Mouse (Mus musculus) heart, embryonic 11.5 days (tissue): Measurements from ENCODE around the gene Scn3a. TPM values are rescaled to one million over a fixed set of nuclear protein-coding genes. Genes with fewer than 3 reads are reported as not detected.

Source experiments
- ATAC-seq: fragments of 200-750 bp; cut with Nextera tagmentation; replicated peaks from 2 replicates; pipeline ENCODE4 v1.8.0; 2017; ENCODE audit warnings: moderate library complexity; ENCODE audit not compliant: insufficient number of reproducible peaks, low FRiP score, low TSS enrichment
- H3K27ac ChIP-seq: fragments of 300-500 bp; sonication (generic); 2 replicates; pipeline ENCODE4 v1.5.1; 2014; ENCODE audit warnings: mild to moderate bottlenecking, low read depth, low read length
- H3K27me3 ChIP-seq: fragments of 300-500 bp; sonication (generic); 2 replicates; pipeline ENCODE4 v1.6.1; 2014; ENCODE audit warnings: mild to moderate bottlenecking, low read length, mixed read lengths; ENCODE audit not compliant: control insufficient read depth, insufficient read depth
- H3K36me3 ChIP-seq: fragments of 300-500 bp; sonication (generic); 2 replicates; pipeline ENCODE4 v1.6.1; 2014; ENCODE audit warnings: mild to moderate bottlenecking, low read length, moderate library complexity, mixed read lengths; ENCODE audit not compliant: control insufficient read depth, insufficient read depth
- H3K4me1 ChIP-seq: fragments of 300-500 bp; sonication (generic); 2 replicates; pipeline ENCODE4 v1.6.1; 2014; ENCODE audit warnings: low read length; ENCODE audit not compliant: control insufficient read depth, insufficient read depth
- H3K4me2 ChIP-seq: fragments of 300-500 bp; sonication (generic); 2 replicates; pipeline ENCODE4 v1.6.1; 2014; ENCODE audit warnings: mild to moderate bottlenecking, moderate library complexity
- H3K4me3 ChIP-seq: fragments of 300-500 bp; sonication (generic); 2 replicates; pipeline ENCODE4 v1.5.1; 2014; ENCODE audit warnings: low read depth, low read length
- H3K9ac ChIP-seq: fragments of 300-500 bp; sonication (generic); 2 replicates; pipeline ENCODE4 v1.6.1; 2014; ENCODE audit warnings: mild to moderate bottlenecking, low read depth, low read length, moderate library complexity
- H3K9me3 ChIP-seq: fragments of 300-500 bp; sonication (generic); replicated peaks from 2 replicates; pipeline ENCODE4 v1.6.1; 2016; ENCODE audit warnings: low read length; ENCODE audit not compliant: control insufficient read depth
- WGBS: fragments of 180-500 bp; shearing (Covaris S2); extraction: QIAGEN DNeasy Blood & Tissue Kit; methylation state at CpG from one replicate; pipeline ENCODE4 v1.1.7; 2014; ENCODE audit not compliant: insufficient replicate concordance; 5-methylcytosine and 5-hydroxymethylcytosine counted together
- polyA plus RNA-seq: library from polyadenylated mRNA; unstranded; fragments of >200 nt; fragmentation: Nextera tagmentation; extraction: Ambion mirVana; gene quantifications from 2 replicates; pipeline ENCODE4 v1.2.1, GENCODE M21; 2014

Scn3a gene
- polyA plus RNA-seq, 1 experiment from 2014 or later: 0.20 TPM

GRCm38 (mm10) chr2:65532127-65532854 is 35.1 kb downstream of the Scn3a start:
- Histone ChIP-seq H3K36me3 (no peaks in the 10 kb centered on the region), H3K9me3 (no peaks in the 10 kb centered on the region), H3K9ac (no peak overlapping the region), H3K27me3 (no peaks in the 10 kb centered on the region), H3K4me3 (no peak overlapping the region), H3K27ac (no peak overlapping the region), H3K4me1 (no peaks in the 10 kb centered on the region), H3K4me2 (no peak overlapping the region)
- 81% methylated on average over 10 of the region's 10 CpGs for WGBS
- no peak for ATAC-seq

- WGBS: 63% methylated on average over 5 of the region's 5 CpGs
- H3K27ac ChIP-seq: no peak overlapping the region
- H3K9me3 ChIP-seq: no peaks in the 10 kb centered on the region
- H3K4me2 ChIP-seq: no peak overlapping the region
- H3K27me3 ChIP-seq: no peaks in the 10 kb centered on the region
- H3K36me3 ChIP-seq: no peaks in the 10 kb centered on the region
- ATAC-seq: no peak
- no peak overlapping the region for H3K9ac ChIP-seq
- no peaks in the 10 kb centered on the region for H3K4me1 ChIP-seq
- H3K4me3 ChIP-seq: no peak overlapping the region
These were observed 38.3 kb downstream of the Scn3a start for GRCm38 (mm10) chr2:65529148-65529547.

- Histone ChIP-seq H3K9ac (no peak overlapping the region), H3K4me1 (no peaks in the 10 kb centered on the region), H3K9me3 (no peaks in the 10 kb centered on the region), H3K27ac (no peak overlapping the region), H3K36me3 (no peaks in the 10 kb centered on the region), H3K4me2 (no peak overlapping the region), H3K27me3 (no peaks in the 10 kb centered on the region), H3K4me3 (no peak overlapping the region)
- WGBS: 31% methylated on average over 6 of the region's 6 CpGs
- ATAC-seq: no peak
These were observed 50.7 kb downstream of the Scn3a start for GRCm38 (mm10) chr2:65516703-65517102.

- Histone ChIP-seq H3K9me3 (no peaks in the 10 kb centered on the region), H3K4me3 (no peak overlapping the region), H3K36me3 (no peaks in the 10 kb centered on the region), H3K27ac (no peak overlapping the region), H3K4me2 (no peak overlapping the region), H3K27me3 (no peaks in the 10 kb centered on the region), H3K9ac (no peak overlapping the region), H3K4me1 (no peaks in the 10 kb centered on the region)
- no peak for ATAC-seq
- 71% methylated on average over 12 of the region's 12 CpGs for WGBS
These were observed 59.2 kb downstream of the Scn3a start for GRCm38 (mm10) chr2:65508217-65508616.

GRCm38 (mm10) chr2:65490450-65490849 is 77.0 kb downstream of the Scn3a start:
- no peak overlapping the region for H3K4me3 ChIP-seq
- H3K4me1 ChIP-seq: no peaks in the 10 kb centered on the region
- ATAC-seq: no peak
- no peaks in the 10 kb centered on the region for H3K27me3 ChIP-seq
- no peaks in the 10 kb centered on the region for H3K9me3 ChIP-seq
- no peak overlapping the region for H3K27ac ChIP-seq
- WGBS: 69% methylated on average over 9 of the region's 9 CpGs
- H3K4me2 ChIP-seq: no peak overlapping the region
- no peaks in the 10 kb centered on the region for H3K36me3 ChIP-seq
- no peak overlapping the region for H3K9ac ChIP-seq

GRCm38 (mm10) chr2:65483434-65483833 is 84.0 kb downstream of the Scn3a start:
- Histone ChIP-seq H3K9ac (no peak overlapping the region), H3K4me2 (no peak overlapping the region), H3K4me1 (no peaks in the 10 kb centered on the region), H3K27me3 (no peaks in the 10 kb centered on the region), H3K9me3 (no peaks in the 10 kb centered on the region), H3K27ac (no peak overlapping the region), H3K36me3 (no peaks in the 10 kb centered on the region), H3K4me3 (no peak overlapping the region)
- WGBS: 74% methylated on average over 3 of the region's 3 CpGs
- ATAC-seq: no peak

- Histone ChIP-seq H3K4me2 (no peak overlapping the region), H3K9me3 (no peaks in the 10 kb centered on the region), H3K27ac (no peak overlapping the region), H3K27me3 (no peaks in the 10 kb centered on the region), H3K4me1 (no peaks in the 10 kb centered on the region), H3K36me3 (no peaks in the 10 kb centered on the region), H3K9ac (no peak overlapping the region), H3K4me3 (no peak overlapping the region)
- ATAC-seq: no peak
- 81% methylated on average over 4 of the region's 4 CpGs for WGBS
These were observed 86.3 kb downstream of the Scn3a start for GRCm38 (mm10) chr2:65481007-65481672.

- no peak overlapping the region for H3K4me2 ChIP-seq
- no peak for ATAC-seq
- no peak overlapping the region for H3K4me3 ChIP-seq
- H3K9ac ChIP-seq: no peak overlapping the region
- WGBS: 75% methylated on average over 11 of the region's 11 CpGs
- H3K27ac ChIP-seq: no peak overlapping the region
- H3K27me3 ChIP-seq: no peaks in the 10 kb centered on the region
- H3K9me3 ChIP-seq: no peaks in the 10 kb centered on the region
- no peaks in the 10 kb centered on the region for H3K4me1 ChIP-seq
- H3K36me3 ChIP-seq: no peaks in the 10 kb centered on the region
These were observed 96.0 kb downstream of the Scn3a start for GRCm38 (mm10) chr2:65471311-65471882.
